Mouse (Mus musculus): Measurements from ENCODE around the gene Gnaq. TPM values are rescaled to one million over a fixed set of nuclear protein-coding genes. Genes with fewer than 3 reads are reported as not detected.
"Not testable (repeated sequence)": the region's sequence is repeated elsewhere in the genome, so short reads cannot be mapped to it uniquely, and the experiment has no call there.

Gene Gnaq
- polyA plus RNA-seq, 1 experiment from 2014 or later, result 48.4 TPM

GRCm38 (mm10) chr19:16255294-16255693 lies 122.7 kb downstream of the Gnaq start:
- WGBS, result 91% methylated on average over 2 of the region's 2 CpGs
- H3K9ac ChIP-seq, result no peak overlapping the region
- H3K27ac ChIP-seq, result no peak overlapping the region
- no peak overlapping the region for H3K4me2 ChIP-seq (replicated peaks)
- no peaks in the 10 kb centered on the region for H3K36me3 ChIP-seq (replicated peaks; ENCODE audit: control insufficient read depth, insufficient read depth)
- DNase-seq (ENCODE audit: low spot score), result no peak
- H3K27me3 ChIP-seq (ENCODE audit: control insufficient read depth, insufficient read depth, low read length), result no peaks in the 10 kb centered on the region
- H3K4me1 ChIP-seq (replicated peaks; ENCODE audit: control insufficient read depth, insufficient read depth, low read length), result peaks cover 21% of the 10 kb centered on the region
- no peak overlapping the region for H3K4me3 ChIP-seq (replicated peaks; ENCODE audit: low read length)
- H3K9me3 ChIP-seq (ENCODE audit: control insufficient read depth, low read length), result no peaks in the 10 kb centered on the region
- ATAC-seq (ENCODE audit: low FRiP score), result no peak

GRCm38 (mm10) chr19:16258766-16259355 lies 126.2 kb downstream of the Gnaq start:
- Histone ChIP-seq H3K36me3 (replicated peaks; ENCODE audit: control insufficient read depth, insufficient read depth) (no peaks in the 10 kb centered on the region), H3K9ac (no peak overlapping the region), H3K27me3 (ENCODE audit: control insufficient read depth, insufficient read depth, low read length) (no peaks in the 10 kb centered on the region), H3K4me3 (replicated peaks; ENCODE audit: low read length) (no peak overlapping the region), H3K27ac (no peak overlapping the region), H3K4me2 (replicated peaks) (no peak overlapping the region), H3K4me1 (replicated peaks; ENCODE audit: control insufficient read depth, insufficient read depth, low read length) (peaks cover 4% of the 10 kb centered on the region; the same call in 1 of the 2 replicates), H3K9me3 (ENCODE audit: control insufficient read depth, low read length) (no peaks in the 10 kb centered on the region)
- ATAC-seq (ENCODE audit: low FRiP score), result no peak
- no peak for DNase-seq (ENCODE audit: low spot score)

- ATAC-seq (ENCODE audit: low FRiP score), result no peak
- H3K9ac ChIP-seq, result no peak overlapping the region
Observed at GRCm38 (mm10) chr19:16259786-16260434, 127.3 kb downstream of the Gnaq start.

GRCm38 (mm10) chr19:16260435-16260832 lies 127.8 kb downstream of the Gnaq start:
- Histone ChIP-seq H3K9me3 (ENCODE audit: control insufficient read depth, low read length) (no peaks in the 10 kb centered on the region), H3K9ac (no peak overlapping the region), H3K4me2 (replicated peaks) (no peak overlapping the region), H3K27ac (no peak overlapping the region), H3K27me3 (ENCODE audit: control insufficient read depth, insufficient read depth, low read length) (no peaks in the 10 kb centered on the region), H3K4me1 (replicated peaks; ENCODE audit: control insufficient read depth, insufficient read depth, low read length) (peaks cover 4% of the 10 kb centered on the region; the same call in 1 of the 2 replicates), H3K36me3 (replicated peaks; ENCODE audit: control insufficient read depth, insufficient read depth) (no peaks in the 10 kb centered on the region), H3K4me3 (replicated peaks; ENCODE audit: low read length) (no peak overlapping the region)
- ATAC-seq (ENCODE audit: low FRiP score) (no peak), DNase-seq (ENCODE audit: low spot score) (no peak)
- WGBS, result 72% methylated on average over 2 of the region's 2 CpGs

More at GRCm38 (mm10) chr19:16259786-16260434, 127.3 kb downstream of the Gnaq start:
- H3K9me3 ChIP-seq (ENCODE audit: control insufficient read depth, low read length), result no peaks in the 10 kb centered on the region
- H3K36me3 ChIP-seq (replicated peaks; ENCODE audit: control insufficient read depth, insufficient read depth), result no peaks in the 10 kb centered on the region
- peaks cover 4% of the 10 kb centered on the region; the same call in 1 of the 2 replicates for H3K4me1 ChIP-seq (replicated peaks; ENCODE audit: control insufficient read depth, insufficient read depth, low read length)
- H3K27me3 ChIP-seq (ENCODE audit: control insufficient read depth, insufficient read depth, low read length), result no peaks in the 10 kb centered on the region
- H3K4me2 ChIP-seq (replicated peaks), result no peak overlapping the region
- H3K27ac ChIP-seq, result no peak overlapping the region
- DNase-seq (ENCODE audit: low spot score), result no peak
- whole genome bisulfite sequencing, result 92% methylated on average over 6 of the region's 6 CpGs
- no peak overlapping the region for H3K4me3 ChIP-seq (replicated peaks; ENCODE audit: low read length)

- Histone ChIP-seq H3K4me1 (replicated peaks; ENCODE audit: control insufficient read depth, insufficient read depth, low read length) (peaks cover 4% of the 10 kb centered on the region; the same call in 1 of the 2 replicates), H3K9ac (no peak overlapping the region), H3K4me2 (replicated peaks) (no peak overlapping the region), H3K9me3 (ENCODE audit: control insufficient read depth, low read length) (no peaks in the 10 kb centered on the region), H3K4me3 (replicated peaks; ENCODE audit: low read length) (no peak overlapping the region), H3K36me3 (replicated peaks; ENCODE audit: control insufficient read depth, insufficient read depth) (no peaks in the 10 kb centered on the region), H3K27ac (no peak overlapping the region), H3K27me3 (ENCODE audit: control insufficient read depth, insufficient read depth, low read length) (no peaks in the 10 kb centered on the region)
- 89% methylated on average over 1 of the region's 1 CpGs for WGBS
- ATAC-seq (ENCODE audit: low FRiP score), result no peak
- DNase-seq (ENCODE audit: low spot score), result no peak
Observed at GRCm38 (mm10) chr19:16260973-16261372, 128.3 kb downstream of the Gnaq start.

- no peak overlapping the region for H3K27ac ChIP-seq
- WGBS, result 87% methylated on average over 6 of the region's 6 CpGs
- ATAC-seq (ENCODE audit: low FRiP score), result no peak
Observed at GRCm38 (mm10) chr19:16261631-16262030, 129.0 kb downstream of the Gnaq start.

GRCm38 (mm10) chr19:16262340-16262739 lies 129.7 kb downstream of the Gnaq start:
- WGBS, result 90% methylated on average over 4 of the region's 4 CpGs
- ATAC-seq (ENCODE audit: low FRiP score), result no peak
- H3K4me3 ChIP-seq (replicated peaks; ENCODE audit: low read length), result no peak overlapping the region

More at GRCm38 (mm10) chr19:16261631-16262030, 129.0 kb downstream of the Gnaq start:
- Histone ChIP-seq H3K9ac (no peak overlapping the region), H3K4me2 (replicated peaks) (no peak overlapping the region), H3K27me3 (ENCODE audit: control insufficient read depth, insufficient read depth, low read length) (no peaks in the 10 kb centered on the region), H3K4me1 (replicated peaks; ENCODE audit: control insufficient read depth, insufficient read depth, low read length) (peaks cover 4% of the 10 kb centered on the region; the same call in 1 of the 2 replicates), H3K4me3 (replicated peaks; ENCODE audit: low read length) (no peak overlapping the region), H3K36me3 (replicated peaks; ENCODE audit: control insufficient read depth, insufficient read depth) (no peaks in the 10 kb centered on the region), H3K9me3 (ENCODE audit: control insufficient read depth, low read length) (no peaks in the 10 kb centered on the region)
- no peak for DNase-seq (ENCODE audit: low spot score)

GRCm38 (mm10) chr19:16267362-16267761 lies 134.7 kb downstream of the Gnaq start:
- H3K4me3 ChIP-seq (replicated peaks; ENCODE audit: low read length); DNase-seq (ENCODE audit: low spot score); H3K4me1 ChIP-seq (replicated peaks; ENCODE audit: control insufficient read depth, insufficient read depth, low read length); H3K9me3 ChIP-seq (ENCODE audit: control insufficient read depth, low read length); H3K4me2 ChIP-seq (replicated peaks); H3K9ac ChIP-seq; H3K27ac ChIP-seq; H3K27me3 ChIP-seq (ENCODE audit: control insufficient read depth, insufficient read depth, low read length); H3K36me3 ChIP-seq (replicated peaks; ENCODE audit: control insufficient read depth, insufficient read depth): not testable (repeated sequence)
- WGBS, result 97% methylated on average over 9 of the region's 16 CpGs
- 0 out of 2 replicates have a peak, but pooled peaks have one; percentile 17 for ATAC-seq (ENCODE audit: low FRiP score)

More at GRCm38 (mm10) chr19:16262340-16262739, 129.7 kb downstream of the Gnaq start:
- no peak overlapping the region for H3K4me2 ChIP-seq (replicated peaks)
- no peak for DNase-seq (ENCODE audit: low spot score)
- no peaks in the 10 kb centered on the region for H3K27me3 ChIP-seq (ENCODE audit: control insufficient read depth, insufficient read depth, low read length)
- H3K36me3 ChIP-seq (replicated peaks; ENCODE audit: control insufficient read depth, insufficient read depth), result no peaks in the 10 kb centered on the region
- no peaks in the 10 kb centered on the region for H3K9me3 ChIP-seq (ENCODE audit: control insufficient read depth, low read length)
- H3K27ac ChIP-seq, result 0 out of 2 replicates have a peak overlapping the region, but pooled peaks have one; percentile 8
- H3K9ac ChIP-seq, result no peak overlapping the region
- peaks cover 4% of the 10 kb centered on the region; the same call in 1 of the 2 replicates for H3K4me1 ChIP-seq (replicated peaks; ENCODE audit: control insufficient read depth, insufficient read depth, low read length)

- no peaks in the 10 kb centered on the region for H3K27me3 ChIP-seq (ENCODE audit: control insufficient read depth, insufficient read depth, low read length)
- DNase-seq (ENCODE audit: low spot score) (no peak), ATAC-seq (ENCODE audit: low FRiP score) (no peak)
- H3K9ac ChIP-seq, result no peak overlapping the region
- WGBS, result 92% methylated on average over 6 of the region's 6 CpGs
- no peaks in the 10 kb centered on the region for H3K9me3 ChIP-seq (ENCODE audit: control insufficient read depth, low read length)
- no peak overlapping the region for H3K4me3 ChIP-seq (replicated peaks; ENCODE audit: low read length)
- no peak overlapping the region for H3K27ac ChIP-seq
- H3K4me1 ChIP-seq (replicated peaks; ENCODE audit: control insufficient read depth, insufficient read depth, low read length), result no peaks in the 10 kb centered on the region
- no peak overlapping the region for H3K4me2 ChIP-seq (replicated peaks)
- no peaks in the 10 kb centered on the region for H3K36me3 ChIP-seq (replicated peaks; ENCODE audit: control insufficient read depth, insufficient read depth)
Observed at GRCm38 (mm10) chr19:16270236-16270635, 137.6 kb downstream of the Gnaq start.
